Mouse (Mus musculus): ENCODE results near the gene Emp2. TPM values are rescaled to one million over a fixed set of nuclear protein-coding genes. Genes with fewer than 3 reads are reported as not detected.

Gene Emp2
- polyA plus RNA-seq, 1 experiment from 2014 or later: 5.2 TPM

GRCm38 (mm10) chr16:10337422-10338197 is 23.8 kb upstream of the Emp2 start:
- no peak for ATAC-seq (ENCODE audit: low FRiP score)
- 81% methylated on average over 13 of the region's 13 CpGs for WGBS

DNA sequence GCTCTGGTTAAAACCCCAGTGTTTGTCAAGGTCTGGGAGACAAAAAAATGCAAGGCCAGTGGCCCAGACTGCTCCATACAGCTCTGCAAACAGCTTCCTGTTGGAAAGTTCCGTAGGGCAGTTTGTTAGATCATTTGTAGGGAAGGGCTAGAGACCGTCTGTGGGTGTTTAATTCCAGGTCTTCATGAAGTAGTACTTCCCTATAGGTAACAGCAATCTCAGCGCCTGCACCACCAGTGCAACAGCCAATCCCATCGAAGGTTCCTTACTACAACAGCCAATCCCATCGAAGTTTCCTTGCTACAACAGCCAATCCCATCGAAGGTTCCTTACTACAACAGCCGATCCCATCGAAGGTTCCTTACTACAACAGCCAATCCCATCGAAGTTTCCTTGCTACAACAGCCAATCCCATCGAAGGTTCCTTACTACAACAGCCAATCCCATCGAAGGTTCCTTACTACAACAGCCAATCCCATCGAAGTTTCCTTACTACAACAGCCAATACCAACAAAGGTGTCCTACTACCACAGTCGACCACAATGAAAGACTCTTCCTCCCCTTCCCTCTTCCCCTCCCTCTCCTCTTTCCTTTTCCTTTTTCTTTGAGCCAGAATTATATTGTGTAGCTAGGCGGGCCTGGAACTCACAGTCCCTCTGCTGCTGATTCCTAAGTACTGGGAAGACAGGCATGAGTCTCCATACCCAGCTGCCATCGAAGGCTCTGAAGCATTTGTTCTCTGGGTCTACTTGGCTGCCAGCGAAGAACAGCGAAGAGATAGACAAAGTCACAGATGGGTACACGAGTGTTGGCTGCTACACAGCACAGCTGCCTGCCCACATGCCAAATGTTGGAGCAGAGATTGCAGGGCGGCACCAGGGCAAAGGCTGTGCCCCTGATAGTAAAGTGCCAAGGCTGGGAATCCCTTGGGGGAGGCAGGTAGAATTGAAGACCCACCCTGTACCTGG is 23.0 kb upstream of the Emp2 start:
- Histone ChIP-seq H3K4me3 (no peak overlapping the region), H3K9ac (no peak overlapping the region), H3K4me2 (replicated peaks) (no peak overlapping the region), H3K9me3 (replicated peaks) (no peaks in the 10 kb centered on the region), H3K27me3 (no peaks in the 10 kb centered on the region), H3K4me1 (no peaks in the 10 kb centered on the region), H3K36me3 (no peaks in the 10 kb centered on the region), H3K27ac (no peak overlapping the region)
- ATAC-seq (ENCODE audit: low FRiP score): no peak
- 94% methylated on average over 19 of the region's 19 CpGs for WGBS

More at GRCm38 (mm10) chr16:10337422-10338197, 23.8 kb upstream of the Emp2 start:
- H3K36me3 ChIP-seq: no peaks in the 10 kb centered on the region
- H3K9ac ChIP-seq: no peak overlapping the region
- no peaks in the 10 kb centered on the region for H3K9me3 ChIP-seq (replicated peaks)
- no peak overlapping the region for H3K4me3 ChIP-seq
- H3K27ac ChIP-seq: no peak overlapping the region
- H3K4me2 ChIP-seq (replicated peaks): no peak overlapping the region
- H3K27me3 ChIP-seq: no peaks in the 10 kb centered on the region
- no peaks in the 10 kb centered on the region for H3K4me1 ChIP-seq

GRCm38 (mm10) chr16:10335953-10336352 is 22.2 kb upstream of the Emp2 start:
- 97% methylated on average over 2 of the region's 2 CpGs for WGBS
- H3K9me3 ChIP-seq (replicated peaks): no peaks in the 10 kb centered on the region

DNA sequence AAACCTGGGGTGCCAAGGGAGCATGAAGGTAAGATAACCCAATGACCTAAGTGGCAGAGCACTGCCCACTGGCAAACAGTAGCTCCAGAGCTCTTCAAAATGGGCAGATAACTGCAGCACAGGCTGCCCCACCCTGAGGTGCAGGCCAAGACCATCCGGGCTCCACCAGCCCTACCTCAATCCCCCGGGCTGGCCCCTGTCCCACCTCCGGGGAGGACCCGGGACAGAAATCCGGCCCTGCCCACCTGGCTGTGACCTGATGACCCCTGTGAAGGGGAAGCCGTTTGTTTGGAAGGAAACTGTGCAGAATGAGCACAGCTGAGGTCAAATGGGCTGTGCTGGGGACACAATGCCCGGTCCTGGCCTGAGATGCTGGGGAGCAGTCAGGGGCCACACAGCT is 19.0 kb upstream of the Emp2 start:
- Histone ChIP-seq H3K9ac (no peak overlapping the region), H3K4me2 (replicated peaks) (no peak overlapping the region), H3K4me3 (no peak overlapping the region), H3K9me3 (replicated peaks) (no peaks in the 10 kb centered on the region), H3K4me1 (no peaks in the 10 kb centered on the region), H3K27me3 (no peaks in the 10 kb centered on the region), H3K27ac (no peak overlapping the region), H3K36me3 (no peaks in the 10 kb centered on the region)
- WGBS: 52% methylated on average over 7 of the region's 7 CpGs
- no peak for ATAC-seq (ENCODE audit: low FRiP score)

More at GRCm38 (mm10) chr16:10335953-10336352, 22.2 kb upstream of the Emp2 start:
- no peak overlapping the region for H3K4me3 ChIP-seq
- H3K36me3 ChIP-seq: no peaks in the 10 kb centered on the region
- H3K27ac ChIP-seq: no peak overlapping the region
- no peaks in the 10 kb centered on the region for H3K4me1 ChIP-seq
- no peak for ATAC-seq (ENCODE audit: low FRiP score)
- H3K27me3 ChIP-seq: no peaks in the 10 kb centered on the region
- no peak overlapping the region for H3K9ac ChIP-seq
- H3K4me2 ChIP-seq (replicated peaks): no peak overlapping the region

GRCm38 (mm10) chr16:10330586-10331495 is 17.1 kb upstream of the Emp2 start:
- Histone ChIP-seq H3K27me3 (no peaks in the 10 kb centered on the region), H3K9me3 (replicated peaks) (no peaks in the 10 kb centered on the region), H3K4me2 (replicated peaks) (no peak overlapping the region), H3K9ac (no peak overlapping the region), H3K4me1 (no peaks in the 10 kb centered on the region), H3K27ac (no peak overlapping the region), H3K4me3 (no peak overlapping the region), H3K36me3 (no peaks in the 10 kb centered on the region)
- ATAC-seq (ENCODE audit: low FRiP score): no peak
- 80% methylated on average over 12 of the region's 12 CpGs for WGBS

- no peak for ATAC-seq (ENCODE audit: low FRiP score)
Measured at GRCm38 (mm10) chr16:10327563-10328333, 14.0 kb upstream of the Emp2 start.

GRCm38 (mm10) chr16:10319914-10320569 is 6.3 kb upstream of the Emp2 start:
- ATAC-seq (ENCODE audit: low FRiP score): no peak
- no peaks in the 10 kb centered on the region for H3K36me3 ChIP-seq
- H3K27me3 ChIP-seq: 0 out of 2 replicates have a peak, but pooled peaks cover 3% of the 10 kb centered on the region
- no peak overlapping the region for H3K4me2 ChIP-seq (replicated peaks)
- 49% methylated on average over 17 of the region's 17 CpGs for WGBS
- no peaks in the 10 kb centered on the region for H3K9me3 ChIP-seq (replicated peaks)
- no peak overlapping the region for H3K4me3 ChIP-seq
- H3K27ac ChIP-seq: no peak overlapping the region
- H3K4me1 ChIP-seq: no peaks in the 10 kb centered on the region
- no peak overlapping the region for H3K9ac ChIP-seq

More at GRCm38 (mm10) chr16:10327563-10328333, 14.0 kb upstream of the Emp2 start:
- no peaks in the 10 kb centered on the region for H3K9me3 ChIP-seq (replicated peaks)
- no peaks in the 10 kb centered on the region for H3K4me1 ChIP-seq
- H3K36me3 ChIP-seq: no peaks in the 10 kb centered on the region
- H3K4me3 ChIP-seq: no peak overlapping the region
- WGBS: 63% methylated on average over 13 of the region's 13 CpGs
- H3K9ac ChIP-seq: no peak overlapping the region
- no peaks in the 10 kb centered on the region for H3K27me3 ChIP-seq
- no peak overlapping the region for H3K4me2 ChIP-seq (replicated peaks)
- H3K27ac ChIP-seq: no peak overlapping the region

DNA sequence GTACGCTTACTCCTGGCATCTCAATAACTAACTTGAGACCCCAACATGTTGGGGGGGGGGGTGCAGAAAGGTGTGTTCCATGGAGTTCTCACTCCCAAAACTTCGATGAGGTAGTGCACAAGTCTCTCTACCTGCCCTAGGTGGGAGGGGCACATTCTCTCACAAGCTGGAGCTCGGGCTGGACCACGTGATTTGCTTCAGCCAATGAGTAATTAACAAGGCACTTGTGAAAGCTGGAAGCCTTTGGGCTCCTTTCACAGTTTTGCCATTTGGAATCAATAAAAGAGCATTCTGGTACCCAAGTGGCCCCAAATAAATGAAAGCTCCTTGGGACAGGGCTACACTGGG is 3.4 kb upstream of the Emp2 start:
- 64% methylated on average over 4 of the region's 4 CpGs for WGBS

DNA sequence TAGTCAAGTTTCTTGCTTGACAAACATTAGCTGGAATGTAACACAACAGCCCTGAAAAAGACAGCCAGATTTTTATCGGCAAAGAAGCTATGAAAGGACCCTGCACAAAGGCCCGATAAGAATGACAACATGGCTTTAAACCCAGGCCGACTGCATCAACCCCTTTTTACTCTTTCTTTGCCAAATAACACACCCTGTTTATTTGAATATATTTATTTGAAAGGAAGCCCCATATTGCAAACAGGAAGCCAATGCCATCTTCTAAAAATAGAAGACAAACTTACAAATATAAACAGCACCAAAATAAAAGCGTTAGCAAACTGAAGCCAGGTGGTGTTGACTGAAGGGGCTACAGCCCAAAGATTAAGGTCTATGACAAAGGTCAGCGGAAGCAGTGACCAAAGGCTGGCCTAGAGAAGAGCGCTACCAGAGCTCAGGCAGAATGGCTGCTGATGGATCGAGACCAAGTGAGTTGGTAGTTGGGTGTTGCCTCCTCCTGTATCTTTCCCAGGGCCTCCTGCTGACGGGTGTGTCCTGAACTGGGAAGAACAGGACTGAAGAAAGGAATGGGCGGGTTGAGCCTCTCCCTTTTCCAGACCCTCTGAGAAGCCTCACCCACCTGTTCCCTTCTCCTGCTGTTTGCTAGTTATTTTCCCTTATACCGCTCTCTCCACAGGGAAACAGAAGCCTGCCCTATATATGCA is 2.9 kb upstream of the Emp2 start:
- Histone ChIP-seq H3K27ac (no peak overlapping the region), H3K27me3 (peaks cover 26% of the 10 kb centered on the region), H3K36me3 (no peaks in the 10 kb centered on the region), H3K4me2 (replicated peaks) (no peak overlapping the region), H3K4me3 (no peak overlapping the region), H3K9ac (no peak overlapping the region), H3K9me3 (replicated peaks) (no peaks in the 10 kb centered on the region), H3K4me1 (peaks cover 5% of the 10 kb centered on the region; the same call in 1 of the 2 replicates)
- WGBS: 83% methylated on average over 10 of the region's 10 CpGs
- no peak for ATAC-seq (ENCODE audit: low FRiP score)

More for the DNA sequence above, 3.4 kb upstream of the Emp2 start:
- no peak for ATAC-seq (ENCODE audit: low FRiP score)
- no peaks in the 10 kb centered on the region for H3K36me3 ChIP-seq
- no peak overlapping the region for H3K4me2 ChIP-seq (replicated peaks)
- no peaks in the 10 kb centered on the region for H3K9me3 ChIP-seq (replicated peaks)
- no peak overlapping the region for H3K9ac ChIP-seq
- H3K4me3 ChIP-seq: no peak overlapping the region
- peaks cover 24% of the 10 kb centered on the region for H3K27me3 ChIP-seq
- no peak overlapping the region for H3K27ac ChIP-seq
- peaks cover 5% of the 10 kb centered on the region; the same call in 1 of the 2 replicates for H3K4me1 ChIP-seq

DNA sequence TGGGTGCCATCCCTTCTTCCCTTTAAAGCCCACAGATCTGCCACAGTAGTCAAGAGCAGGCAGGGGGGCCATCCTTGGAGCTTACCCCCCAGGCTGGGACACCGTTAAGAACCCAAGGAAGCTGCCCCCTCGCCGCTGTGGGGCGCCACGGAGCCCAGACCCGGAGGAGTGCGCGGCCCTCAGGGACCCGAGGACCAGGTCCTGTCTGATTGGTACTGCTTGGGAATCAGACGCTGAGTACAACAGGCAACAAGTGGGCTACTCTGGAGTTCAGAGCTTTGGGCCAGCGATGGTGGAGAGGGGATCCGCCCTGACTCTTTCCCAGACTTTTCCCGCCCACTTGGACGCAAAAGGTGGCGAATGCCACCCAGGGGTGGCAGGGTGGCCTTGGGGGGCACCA is 542 bp downstream of the Emp2 start:
- WGBS: 3% methylated on average over 15 of the region's 15 CpGs
- peak overlapping the region; percentile 46 for H3K4me3 ChIP-seq
- no peak overlapping the region for H3K27ac ChIP-seq
- ATAC-seq (ENCODE audit: low FRiP score): peak; percentile 48
- H3K4me2 ChIP-seq (replicated peaks): peak overlapping the region; percentile 89
- no peaks in the 10 kb centered on the region for H3K36me3 ChIP-seq
- H3K9me3 ChIP-seq (replicated peaks): no peaks in the 10 kb centered on the region
- peak overlapping the region; percentile 55 for H3K9ac ChIP-seq
- H3K4me1 ChIP-seq: peaks cover 5% of the 10 kb centered on the region; the same call in 1 of the 2 replicates
- peaks cover 30% of the 10 kb centered on the region for H3K27me3 ChIP-seq
